Mouse (Mus musculus) kidney, adult 2 months (tissue): Measurements from ENCODE around the gene Capzb. TPM values are rescaled to one million over a fixed set of nuclear protein-coding genes. Genes with fewer than 3 reads are reported as not detected.

Experiments
- DNase-seq: peaks from one replicate; pipeline ENCODE4 v3.0.0; 2021
- H3K27ac ChIP-seq: fragments of 200-500 bp; 2 replicates; pipeline ENCODE4 v1.5.1; 2012; ENCODE audit warnings: low read depth, low read length, control low read depth, inconsistent platforms; ENCODE audit not compliant: insufficient read depth
- H3K27me3 ChIP-seq: fragments of 200-500 bp; replicated peaks from 2 replicates; pipeline ENCODE4 v1.6.1; 2012; ENCODE audit warnings: mild to moderate bottlenecking, moderate library complexity, low read length, inconsistent platforms; ENCODE audit not compliant: control insufficient read depth, insufficient read depth
- H3K36me3 ChIP-seq: fragments of 200-500 bp; 2 replicates; pipeline ENCODE4 v1.6.1; 2012; ENCODE audit warnings: mild to moderate bottlenecking, moderate library complexity, low read length, inconsistent platforms; ENCODE audit not compliant: control insufficient read depth, insufficient read depth
- H3K4me1 ChIP-seq: fragments of 200-500 bp; 2 replicates; pipeline ENCODE4 v1.6.1; 2011; ENCODE audit warnings: low read length; ENCODE audit not compliant: control insufficient read depth, insufficient read depth
- H3K4me3 ChIP-seq: fragments of 200-500 bp; 2 replicates; pipeline ENCODE4 v1.5.1; 2011; ENCODE audit warnings: mild to moderate bottlenecking, low read depth, low read length, control low read depth; ENCODE audit not compliant: insufficient read depth
- CTCF ChIP-seq: fragments of 200-500 bp; conservative IDR thresholded peaks from 2 replicates; pipeline ENCODE4 v1.5.1; 2011; ENCODE audit warnings: low read depth, mild to moderate bottlenecking, control low read depth, low read length, moderate library complexity, mixed read lengths; ENCODE audit not compliant: insufficient read depth, insufficient read length
- POLR2A ChIP-seq: fragments of 200-500 bp; IDR thresholded peaks from one replicate; pipeline ENCODE4 v1.6.1; 2011; ENCODE audit warnings: low read depth, low read length, control low read depth
- WGBS: fragments of 180-500 bp; shearing (Covaris S2); methylation state at CpG from one replicate; pipeline ENCODE4 v1.1.7; 2018; 5-methylcytosine and 5-hydroxymethylcytosine counted together
- polyA plus RNA-seq: library from polyadenylated mRNA; depleted of rRNA; stranded (reverse); fragments of >200 nt; gene quantifications from 2 replicates; pipeline ENCODE4 v1.2.3, GENCODE M21; 2012

The Capzb gene
- polyA plus RNA-seq, 1 experiment: 134 TPM

DNA sequence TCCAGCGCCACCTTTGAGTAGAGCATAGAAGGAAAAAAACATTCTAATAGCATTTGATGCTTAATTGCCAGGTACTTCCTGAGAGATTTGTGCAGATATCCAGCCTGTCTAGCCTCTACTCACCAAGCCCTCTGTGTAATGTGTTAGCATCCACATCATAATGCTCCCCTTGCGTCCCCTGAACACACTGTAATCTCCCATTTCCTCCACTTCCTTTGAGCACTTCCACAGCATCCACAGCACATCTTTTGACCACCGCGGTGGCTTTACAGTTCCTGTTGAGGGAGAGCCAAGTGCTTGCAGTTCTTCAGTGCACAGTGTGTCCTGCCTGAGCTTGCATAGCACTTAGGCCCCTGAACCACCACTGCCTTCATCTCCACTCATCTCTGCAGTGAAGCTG is 29.1 kb downstream of the Capzb start:
- Histone ChIP-seq H3K27me3 (no peaks in the 10 kb centered on the region), H3K36me3 (no peaks in the 10 kb centered on the region), H3K27ac (no peak overlapping the region), H3K4me3 (no peak overlapping the region), H3K4me1 (peaks cover 38% of the 10 kb centered on the region)
- TF ChIP-seq CTCF (no peak), POLR2A (no peak)
- DNase-seq: no peak
- WGBS: 59% methylated on average over 4 of the region's 4 CpGs

DNA sequence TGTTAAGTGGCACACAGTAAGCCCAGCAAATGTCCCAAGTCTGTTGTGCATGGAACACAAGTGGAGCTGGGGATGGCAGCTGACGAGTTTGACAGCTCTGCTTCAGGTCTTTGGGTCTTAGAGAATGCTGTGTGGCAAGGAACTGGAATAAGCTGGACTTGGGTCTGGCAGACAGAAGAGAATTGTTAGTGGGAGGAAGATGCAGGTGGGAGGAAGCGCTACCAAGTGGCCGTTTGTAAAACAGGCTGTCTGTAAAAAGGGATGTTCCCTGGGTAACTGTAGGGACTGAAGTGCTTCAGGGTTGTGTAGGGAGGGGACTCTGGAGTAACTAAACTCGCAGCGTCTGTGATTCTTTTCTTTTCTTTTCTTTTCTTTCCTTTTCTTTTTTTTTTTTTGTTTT is 32.4 kb downstream of the Capzb start:
- TF ChIP-seq CTCF (0 out of 2 replicates have a peak, but pooled peaks have one; percentile 4), POLR2A (no peak)
- no peak overlapping the region for H3K27ac ChIP-seq
- H3K4me1 ChIP-seq: peaks cover 31% of the 10 kb centered on the region
- H3K27me3 ChIP-seq: no peaks in the 10 kb centered on the region
- H3K4me3 ChIP-seq: no peak overlapping the region
- H3K36me3 ChIP-seq: no peaks in the 10 kb centered on the region
- 54% methylated on average over 5 of the region's 5 CpGs for WGBS
- no peak for DNase-seq

DNA sequence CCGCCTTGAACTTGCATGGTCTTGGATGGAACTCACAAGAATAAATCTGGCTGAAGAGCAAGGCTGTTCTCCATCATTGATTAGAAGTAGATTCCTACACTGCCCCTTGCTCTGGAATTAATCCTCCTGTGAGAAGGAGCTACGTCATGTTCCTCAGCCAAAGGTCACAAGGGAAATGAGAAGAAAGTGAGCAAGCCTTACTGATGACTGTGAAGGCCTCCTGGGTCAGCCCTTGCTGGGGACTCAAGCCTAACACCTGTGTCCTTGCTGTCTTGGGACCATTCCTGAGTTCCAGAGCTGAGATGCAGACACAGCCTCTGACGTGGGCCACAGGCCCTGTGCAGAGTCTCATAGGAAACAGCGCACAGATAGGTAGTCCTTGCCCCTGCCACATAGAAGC is 33.2 kb downstream of the Capzb start:
- no peak overlapping the region for H3K27ac ChIP-seq
- peaks cover 31% of the 10 kb centered on the region for H3K4me1 ChIP-seq
- H3K36me3 ChIP-seq: no peaks in the 10 kb centered on the region
- 63% methylated on average over 4 of the region's 4 CpGs for WGBS
- H3K27me3 ChIP-seq: no peaks in the 10 kb centered on the region
- TF ChIP-seq POLR2A (no peak), CTCF (no peak)
- H3K4me3 ChIP-seq: no peak overlapping the region
- DNase-seq: peak; percentile 36

DNA sequence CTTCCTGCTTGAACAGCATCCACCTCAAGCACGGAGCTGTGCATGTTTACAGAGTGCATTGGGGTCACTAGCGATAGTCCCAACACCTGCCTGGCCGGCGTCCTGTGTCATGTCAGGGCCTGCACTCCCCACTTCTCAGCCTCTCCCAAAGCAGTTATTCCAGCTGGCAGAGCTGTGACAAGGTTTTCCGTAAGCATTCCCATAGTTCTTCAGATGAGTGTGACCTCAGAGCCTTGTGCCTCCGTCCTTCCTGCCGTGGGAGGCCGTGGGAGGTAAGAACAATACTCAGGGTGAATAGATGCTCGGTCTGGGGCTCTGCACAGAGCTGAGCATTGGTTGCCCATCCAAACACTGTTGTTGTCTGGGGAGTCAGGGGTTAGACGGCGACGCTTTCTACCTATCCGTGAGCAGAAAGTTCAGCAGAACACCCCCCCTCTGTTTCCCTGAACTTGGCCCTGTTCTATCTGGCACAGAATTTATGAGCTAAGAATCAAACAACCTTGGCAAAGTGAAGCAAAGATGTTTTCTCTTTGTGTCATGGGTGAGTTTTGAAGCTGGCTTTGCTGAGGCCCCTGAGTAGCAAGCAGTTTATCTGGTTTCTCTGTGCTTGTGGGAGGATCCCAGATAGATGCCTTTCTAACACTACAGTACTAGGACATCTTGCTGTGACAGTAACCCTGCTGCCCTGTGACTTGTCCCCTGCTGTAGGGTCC is 34.0 kb downstream of the Capzb start:
- WGBS: 36% methylated on average over 13 of the region's 13 CpGs
- H3K27ac ChIP-seq: peak overlapping the region; percentile 32; the same call in 1 of the 2 replicates
- no peak for TF ChIP-seq POLR2A
- H3K4me1 ChIP-seq: peaks cover 36% of the 10 kb centered on the region
- H3K4me3 ChIP-seq: no peak overlapping the region
- H3K27me3 ChIP-seq: no peaks in the 10 kb centered on the region
- DNase-seq: peak; percentile 35
- no peaks in the 10 kb centered on the region for H3K36me3 ChIP-seq

DNA sequence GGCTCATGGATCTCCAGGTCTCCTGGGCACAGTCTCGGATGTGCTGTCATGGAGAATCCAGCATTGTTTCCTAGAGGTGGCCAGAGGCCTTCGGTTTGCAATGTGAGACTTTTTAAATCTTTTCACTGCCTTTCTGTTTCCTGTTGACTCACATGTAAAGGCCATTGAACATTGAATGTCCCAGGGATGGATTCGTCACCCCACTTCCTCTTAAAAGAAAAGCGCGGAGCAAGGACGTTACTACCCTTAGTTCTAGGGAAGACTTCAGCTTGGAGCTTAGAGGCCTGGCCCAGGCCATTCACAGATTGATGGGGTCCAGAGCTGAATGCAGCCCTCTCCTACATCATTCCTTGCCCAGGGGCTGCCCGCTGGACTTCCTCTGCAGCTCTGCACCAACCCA is 35.2 kb downstream of the Capzb start:
- Histone ChIP-seq H3K36me3 (no peaks in the 10 kb centered on the region), H3K4me1 (peaks cover 42% of the 10 kb centered on the region), H3K4me3 (no peak overlapping the region), H3K27ac (no peak overlapping the region), H3K27me3 (no peaks in the 10 kb centered on the region)
- WGBS: 62% methylated on average over 7 of the region's 7 CpGs
- DNase-seq: no peak
- TF ChIP-seq CTCF: no peak
- no peak for TF ChIP-seq POLR2A

DNA sequence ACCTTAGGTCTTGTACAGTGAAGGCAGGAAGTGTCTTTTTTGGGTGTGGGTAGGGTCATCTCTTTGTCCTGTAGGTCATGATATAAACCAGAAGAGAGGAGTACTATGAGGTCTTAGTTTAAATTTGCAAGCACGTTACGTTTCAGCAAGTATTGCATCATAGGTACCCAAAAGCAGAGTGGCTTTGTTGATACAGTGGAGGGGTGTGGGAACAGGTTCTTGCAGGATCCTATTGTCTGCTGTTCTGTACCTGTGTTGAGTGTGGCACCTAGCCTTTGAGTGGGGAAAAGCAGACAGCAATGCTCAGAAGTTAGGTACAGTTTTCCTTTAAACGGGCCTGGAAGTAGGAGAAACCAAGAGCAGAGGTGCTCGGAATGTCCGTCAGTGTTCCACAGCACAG is 36.6 kb downstream of the Capzb start:
- no peak for TF ChIP-seq CTCF
- no peak for TF ChIP-seq POLR2A
- Histone ChIP-seq H3K27me3 (no peaks in the 10 kb centered on the region), H3K27ac (no peak overlapping the region), H3K36me3 (no peaks in the 10 kb centered on the region), H3K4me1 (peaks cover 52% of the 10 kb centered on the region), H3K4me3 (no peak overlapping the region)
- 76% methylated on average over 5 of the region's 5 CpGs for WGBS
- no peak for DNase-seq

DNA sequence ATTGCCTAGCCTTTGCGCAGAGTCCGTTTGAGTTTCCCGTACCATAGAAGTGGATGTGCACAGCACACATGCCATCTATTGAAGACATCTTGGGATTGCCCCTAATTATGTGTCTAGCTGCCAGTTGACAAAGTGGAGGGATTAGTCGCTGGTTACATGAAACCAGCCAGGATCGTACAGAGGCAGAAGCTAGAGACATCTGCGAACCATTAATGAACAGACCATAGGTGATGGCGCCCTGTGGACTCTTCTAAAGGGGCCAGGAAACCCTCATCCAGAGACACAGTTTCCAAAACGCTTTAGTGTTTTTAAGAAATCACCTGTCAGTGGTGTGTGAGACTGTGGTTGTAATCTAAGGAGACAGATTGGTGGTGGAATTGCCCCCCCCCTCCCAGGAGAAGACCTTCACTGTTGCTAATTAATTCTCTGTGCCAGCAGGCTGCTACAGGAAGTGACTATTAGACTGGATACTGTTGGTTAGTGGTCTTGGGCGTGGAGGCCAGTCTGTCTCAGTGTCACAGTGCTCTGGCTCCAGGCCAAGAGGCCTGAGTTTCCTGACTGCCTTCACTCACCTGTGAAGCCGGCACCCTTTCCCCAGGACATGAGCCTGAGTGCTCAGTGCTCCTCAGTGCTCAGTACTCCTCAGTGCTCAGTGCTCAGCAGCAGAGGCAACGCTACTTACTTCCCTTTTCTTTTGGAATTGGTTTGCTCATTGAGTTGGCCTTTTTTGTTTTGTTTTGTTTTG is 37.8 kb downstream of the Capzb start:
- no peaks in the 10 kb centered on the region for H3K27me3 ChIP-seq
- peak; percentile 63 for DNase-seq
- WGBS: 58% methylated on average over 11 of the region's 11 CpGs
- no peak overlapping the region for H3K4me3 ChIP-seq
- no peak overlapping the region for H3K27ac ChIP-seq
- H3K36me3 ChIP-seq: no peaks in the 10 kb centered on the region
- H3K4me1 ChIP-seq: peaks cover 51% of the 10 kb centered on the region
- TF ChIP-seq POLR2A (no peak), CTCF (no peak)
